Mouse (Mus musculus) bone marrow, adult 2 months (tissue): ENCODE data around the gene Vamp5.

Experiments used
- CTCF ChIP-seq: fragments of 200-500 bp; IDR thresholded peaks from 2 replicates; pipeline ENCODE4 v1.5.1; 2011; ENCODE audit warnings: low read length, control low read depth; ENCODE audit not compliant: control insufficient read depth, insufficient read depth
- POLR2A ChIP-seq: fragments of 200-500 bp; IDR thresholded peaks from 2 replicates; pipeline ENCODE4 v1.6.1; 2011; ENCODE audit warnings: low read depth, mild to moderate bottlenecking, control low read depth, low read length, borderline replicate concordance; ENCODE audit not compliant: control insufficient read depth

- TF ChIP-seq POLR2A (no peak), CTCF (no peak)
Measured at GRCm38 (mm10) chr6:72367460-72367974, 12.8 kb downstream of the Vamp5 start.
